Mouse (Mus musculus): ENCODE data around the gene Tlcd2.

- TF ChIP-seq POLR2A (IDR thresholded peaks at IDR 0.05; ENCODE audit: low read depth, low read length) = no peak
- TF ChIP-seq CTCF (IDR thresholded peaks at IDR 0.05; ENCODE audit: borderline replicate concordance, insufficient read depth, low read length) = no peak
These were observed 9.2 kb downstream of the Tlcd2 start for GRCm38 (mm10) chr11:75470675-75471074.
